ENCODE assay signal across 9 mouse cellular contexts in genomic region chr17:83782740-83783139, GRCm38 (mm10).
DNase-seq lines count a peak whose midpoint lies in the region; ATAC-seq lines count a peak whose summit lies in the region.
"Had no signal": no experiment of that assay in that cellular context is flagged by ENCODE, and none has a peak within 500 bp of the region (broad histone marks: within the 10 kb centered on the region; RNA-seq: fewer than 3 reads in every experiment).

No protein-coding gene starts in this region.

- H3K27me3 ChIP-seq in hindbrain, embryonic 13.5 days = no peaks in the 10 kb centered on the region
- H3K27me3 ChIP-seq in hindbrain, embryonic 11.5 days (ENCODE audit: control insufficient read depth, insufficient read depth, low read length) = no peaks in the 10 kb centered on the region
- no peaks in the 10 kb centered on the region for H3K27me3 ChIP-seq in forebrain, embryonic 14.5 days (replicated peaks; ENCODE audit: control insufficient read depth, insufficient read depth, low read length)

- H3K4me2 ChIP-seq in hindbrain, embryonic 13.5 days = no peak overlapping the region
- H3K4me2 ChIP-seq in hindbrain, embryonic 11.5 days (replicated peaks; ENCODE audit: low read depth, low read length) = no peak overlapping the region
- no peak overlapping the region for H3K4me2 ChIP-seq in forebrain, embryonic 14.5 days (ENCODE audit: low read length)

- 0 out of 2 replicates have a peak, but pooled peaks cover 3% of the 10 kb centered on the region for H3K36me3 ChIP-seq in hindbrain, embryonic 13.5 days
- H3K36me3 ChIP-seq in hindbrain, embryonic 11.5 days (ENCODE audit: control insufficient read depth, insufficient read depth, low read length) = no peaks in the 10 kb centered on the region
- H3K36me3 ChIP-seq in forebrain, embryonic 14.5 days (ENCODE audit: control insufficient read depth, insufficient read depth, low read length) = no peaks in the 10 kb centered on the region

- H3K9me3 ChIP-seq in hindbrain, embryonic 13.5 days = no peaks in the 10 kb centered on the region
- no peaks in the 10 kb centered on the region for H3K9me3 ChIP-seq in hindbrain, embryonic 11.5 days (ENCODE audit: control insufficient read depth, low read length)
- no peaks in the 10 kb centered on the region for H3K9me3 ChIP-seq in forebrain, embryonic 14.5 days (replicated peaks; ENCODE audit: control insufficient read depth, low read length)

- no peak overlapping the region for H3K4me3 ChIP-seq in hindbrain, embryonic 13.5 days
- H3K4me3 ChIP-seq in hindbrain, embryonic 11.5 days (ENCODE audit: low read depth, low read length) = no peak overlapping the region
- H3K4me3 ChIP-seq in forebrain, embryonic 14.5 days (ENCODE audit: low read depth, low read length) = no peak overlapping the region

- ATAC-seq in hindbrain, embryonic 13.5 days (ENCODE audit: low FRiP score) = no peak
- ATAC-seq in hindbrain, embryonic 11.5 days (ENCODE audit: low FRiP score) = no peak
- ATAC-seq in forebrain, embryonic 14.5 days = peak; percentile 95
- ATAC-seq in monocyte, adult 5-6 weeks (replicated peaks; ENCODE audit: insufficient number of reproducible peaks, low FRiP score, low TSS enrichment, poor library complexity, severe bottlenecking) = no peak

- H3K9ac ChIP-seq in hindbrain, embryonic 13.5 days = no peak overlapping the region
- no peak overlapping the region for H3K9ac ChIP-seq in hindbrain, embryonic 11.5 days (ENCODE audit: low read depth, low read length)
- H3K9ac ChIP-seq in forebrain, embryonic 14.5 days (ENCODE audit: low read length) = no peak overlapping the region

- 0 out of 2 replicates have a peak overlapping the region, but pooled peaks have one; percentile 23 for H3K27ac ChIP-seq in hindbrain, embryonic 13.5 days
- H3K27ac ChIP-seq in hindbrain, embryonic 11.5 days (ENCODE audit: low read depth, low read length) = no peak overlapping the region
- H3K27ac ChIP-seq in forebrain, embryonic 14.5 days (ENCODE audit: low read depth, low read length) = peak overlapping the region; percentile 85

- no peak for DNase-seq in hindbrain, embryonic 11.5 days (ENCODE audit: low spot score)
- peak; percentile 17 for DNase-seq in adipocyte (ENCODE audit: low spot score)
- DNase-seq in forebrain, embryonic 14.5 days (ENCODE audit: low spot score) = peak; percentile 93
- peak; percentile 70 to 84 for DNase-seq in left cerebral cortex, adult 9 months (ENCODE audit: low spot score in 2 of 2)
- DNase-seq in gastrocnemius, adult 18-20 months (ENCODE audit: low spot score) = no peak
- DNase-seq in c-Kit-positive CD71-positive TER-119-positive erythroid progenitor cells, embryonic 14.5 days (ENCODE audit: low spot score) = no peak
- DNase-seq: adrenal gland, postnatal 36 days had no signal

- H3K4me1 ChIP-seq in hindbrain, embryonic 13.5 days (replicated peaks) = 0 out of 2 replicates have a peak, but pooled peaks cover 3% of the 10 kb centered on the region
- H3K4me1 ChIP-seq in hindbrain, embryonic 11.5 days (replicated peaks; ENCODE audit: control insufficient read depth, insufficient read depth, low read length) = no peaks in the 10 kb centered on the region
- peaks cover 4% of the 10 kb centered on the region; the same call in 1 of the 2 replicates for H3K4me1 ChIP-seq in forebrain, embryonic 14.5 days (ENCODE audit: control insufficient read depth, insufficient read depth, low read length)

- 47% methylated on average over 5 of the region's 5 CpGs for WGBS in hindbrain, embryonic 13.5 days
- WGBS in hindbrain, embryonic 11.5 days = 64% methylated on average over 5 of the region's 5 CpGs
- 29% methylated on average over 5 of the region's 5 CpGs for WGBS in forebrain, embryonic 14.5 days

Comparison
In these comparisons a context has a peak if more than half of its experiments do, and no peak if none do; other contexts are left out.
1. DNase-seq: peak in adipocyte (single experiment), forebrain, embryonic 14.5 days (single experiment) and left cerebral cortex, adult 9 months (2 of 2); none in hindbrain, embryonic 11.5 days (single experiment), gastrocnemius, adult 18-20 months (single experiment) and c-Kit-positive CD71-positive TER-119-positive erythroid progenitor cells, embryonic 14.5 days (single experiment).